Mouse (Mus musculus) erythroblast, embryonic 14.5 days (primary cell): ENCODE measurements at regions not wholly inside any gene's neighbourhood (a gene's known extent, or its start where the extent isn't known, plus 50 kb on each side); places are given as distances from the start of the nearest gene placed in this dataset.

ENCODE experiments used
- GATA1 ChIP-seq: IDR thresholded peaks from 2 replicates; pipeline ENCODE4 v1.6.1; 2012; ENCODE audit warnings: low read length, inconsistent platforms, mixed read lengths
- TAL1 ChIP-seq: IDR thresholded peaks from 3 replicates; pipeline ENCODE4 v1.6.1; 2012; ENCODE audit warnings: low read length, inconsistent platforms, mixed read lengths

DNA sequence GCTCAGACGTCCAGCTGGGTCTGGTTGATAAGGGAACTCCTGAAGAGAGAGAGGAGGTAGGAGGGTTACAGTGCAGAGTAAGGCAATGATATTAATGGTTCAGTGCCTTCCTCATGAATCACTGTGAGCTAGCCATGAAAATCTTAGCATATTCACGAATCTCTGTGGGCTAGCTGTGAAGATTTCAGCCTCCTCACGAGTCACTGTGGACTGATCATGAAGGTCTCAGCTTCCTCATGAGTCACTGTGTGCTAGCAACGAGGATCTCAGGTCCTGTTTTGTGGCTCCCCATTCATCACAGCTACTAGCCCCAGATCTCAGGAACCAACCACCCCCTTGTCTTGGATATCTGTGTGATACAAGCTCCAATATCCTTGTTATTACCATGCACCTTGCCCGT lies 191.4 kb downstream of the Rap2a start:
- TF ChIP-seq GATA1 (no peak), TAL1 (no peak)
